Mouse (Mus musculus): ENCODE measurements at regions not wholly inside any gene's neighbourhood (a gene's known extent, or its start where the extent isn't known, plus 50 kb on each side); places are given as distances from the start of the nearest gene placed in this dataset.

GRCm38 (mm10) chr12:92509494-92509893 lies 660.5 kb upstream of the Sel1l start:
- TF ChIP-seq CTCF (conservative IDR thresholded peaks at IDR 0.05), result no peak
- Histone ChIP-seq H3K27ac (no peak overlapping the region), H3K4me3 (no peak overlapping the region)
- no peak for DNase-seq (ENCODE audit: low spot score in 2 of 2)

- no peak overlapping the region for H3K27ac ChIP-seq
Measured at GRCm38 (mm10) chr12:92508796-92509489, 660.0 kb upstream of the Sel1l start.

GRCm38 (mm10) chr12:92483984-92484383 lies 635.0 kb upstream of the Sel1l start:
- TF ChIP-seq CTCF (conservative IDR thresholded peaks at IDR 0.05), result no peak
- no peak overlapping the region for H3K4me3 ChIP-seq
- no peak for DNase-seq (ENCODE audit: low spot score in 2 of 2)
- H3K27ac ChIP-seq, result no peak overlapping the region

More at GRCm38 (mm10) chr12:92508796-92509489, 660.0 kb upstream of the Sel1l start:
- no peak for TF ChIP-seq CTCF (conservative IDR thresholded peaks at IDR 0.05)
- DNase-seq (ENCODE audit: low spot score in 2 of 2), result no peak
- no peak overlapping the region for H3K4me3 ChIP-seq

GRCm38 (mm10) chr12:92474293-92475062 lies 625.5 kb upstream of the Sel1l start:
- DNase-seq (ENCODE audit: low spot score in 2 of 2), result no peak
- no peak overlapping the region for H3K27ac ChIP-seq
- no peak for TF ChIP-seq CTCF (conservative IDR thresholded peaks at IDR 0.05)
- H3K4me3 ChIP-seq, result no peak overlapping the region

- no peak for TF ChIP-seq CTCF (conservative IDR thresholded peaks at IDR 0.05)
- Histone ChIP-seq H3K27ac (no peak overlapping the region), H3K4me3 (no peak overlapping the region)
- no peak for DNase-seq (ENCODE audit: low spot score in 2 of 2)
Measured at GRCm38 (mm10) chr12:92451110-92451818, 602.3 kb upstream of the Sel1l start.

- no peak for DNase-seq (ENCODE audit: low spot score in 2 of 2)
- Histone ChIP-seq H3K27ac (no peak overlapping the region), H3K4me3 (no peak overlapping the region)
- no peak for TF ChIP-seq CTCF (conservative IDR thresholded peaks at IDR 0.05)
Measured at GRCm38 (mm10) chr12:92418458-92418857, 569.5 kb upstream of the Sel1l start.

- no peak for DNase-seq (ENCODE audit: low spot score in 2 of 2)
- H3K27ac ChIP-seq, result no peak overlapping the region
- no peak for TF ChIP-seq CTCF (conservative IDR thresholded peaks at IDR 0.05)
- H3K4me3 ChIP-seq, result no peak overlapping the region
Measured at GRCm38 (mm10) chr12:92405506-92405905, 556.5 kb upstream of the Sel1l start.

GRCm38 (mm10) chr12:92400987-92401386 lies 552.0 kb upstream of the Sel1l start:
- no peak for DNase-seq (ENCODE audit: low spot score in 2 of 2)
- Histone ChIP-seq H3K27ac (no peak overlapping the region), H3K4me3 (no peak overlapping the region)
- TF ChIP-seq CTCF (conservative IDR thresholded peaks at IDR 0.05), result no peak

- TF ChIP-seq CTCF (conservative IDR thresholded peaks at IDR 0.05), result no peak
- no peak overlapping the region for H3K4me3 ChIP-seq
- no peak overlapping the region for H3K27ac ChIP-seq
- no peak for DNase-seq (ENCODE audit: low spot score in 2 of 2)
Measured at GRCm38 (mm10) chr12:92386195-92386594, 537.2 kb upstream of the Sel1l start.

- no peak for DNase-seq (ENCODE audit: low spot score in 2 of 2)
- Histone ChIP-seq H3K4me3 (no peak overlapping the region), H3K27ac (no peak overlapping the region)
- TF ChIP-seq CTCF (conservative IDR thresholded peaks at IDR 0.05), result no peak
Measured at GRCm38 (mm10) chr12:92384266-92384937, 535.4 kb upstream of the Sel1l start.

- no peak overlapping the region for H3K27ac ChIP-seq
- H3K4me3 ChIP-seq, result no peak overlapping the region
- no peak for DNase-seq (ENCODE audit: low spot score in 2 of 2)
- TF ChIP-seq CTCF (conservative IDR thresholded peaks at IDR 0.05), result peak; percentile 58
Measured at GRCm38 (mm10) chr12:92379130-92379529, 530.2 kb upstream of the Sel1l start.

- Histone ChIP-seq H3K4me3 (no peak overlapping the region), H3K27ac (no peak overlapping the region)
- TF ChIP-seq CTCF (conservative IDR thresholded peaks at IDR 0.05), result no peak
- no peak for DNase-seq (ENCODE audit: low spot score in 2 of 2)
Measured at GRCm38 (mm10) chr12:92365926-92366325, 517.0 kb upstream of the Sel1l start.

Data from layer of hippocampus, adult 2 months (tissue).